Mouse (Mus musculus): Measurements from ENCODE around the gene Acy3. TPM values are rescaled to one million over a fixed set of nuclear protein-coding genes. Genes with fewer than 3 reads are reported as not detected.

The Acy3 gene
- polyA plus RNA-seq, 1 experiment = 14.9 TPM

DNA sequence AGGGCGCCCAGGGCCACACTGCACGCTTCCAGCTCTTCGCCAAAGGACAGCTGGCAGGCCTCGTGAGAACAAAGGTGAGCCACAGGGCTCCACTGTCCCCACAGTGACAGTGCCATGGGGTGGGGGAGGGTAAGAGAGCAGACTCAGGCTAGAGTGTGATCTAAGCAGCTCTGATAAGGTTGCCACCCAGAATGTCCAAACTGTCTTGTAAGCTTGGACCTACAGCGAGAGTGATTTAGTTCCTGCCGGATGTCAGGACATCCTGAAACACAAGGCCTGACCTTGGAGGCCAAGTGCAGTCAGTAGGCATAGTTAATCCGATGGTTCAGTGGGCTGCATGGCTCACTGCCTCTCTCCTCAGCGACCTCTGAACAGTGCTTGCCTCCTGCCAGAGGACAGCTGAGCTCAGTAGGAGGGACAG lies 1.1 kb upstream of the Acy3 start:
- peaks cover 16% of the 10 kb centered on the region for H3K4me1 ChIP-seq (replicated peaks; ENCODE audit: control insufficient read depth, insufficient read depth, low read length)
- WGBS = 51% methylated on average over 8 of the region's 8 CpGs

GRCm38 (mm10) chr19:3988066-3988465 lies 1.7 kb downstream of the Acy3 start:
- no peaks in the 10 kb centered on the region for H3K27me3 ChIP-seq (ENCODE audit: control insufficient read depth, insufficient read depth, low read length)
- peaks cover 16% of the 10 kb centered on the region for H3K4me1 ChIP-seq (replicated peaks; ENCODE audit: control insufficient read depth, insufficient read depth, low read length)
- DNase-seq = no peak
- no peaks in the 10 kb centered on the region for H3K36me3 ChIP-seq (ENCODE audit: control insufficient read depth, insufficient read depth, low read length)
- H3K27ac ChIP-seq (ENCODE audit: control insufficient read depth, insufficient read depth, low read length) = no peak overlapping the region
- no peak for TF ChIP-seq CTCF (IDR thresholded peaks at IDR 0.05; ENCODE audit: borderline replicate concordance, control insufficient read depth, extremely low read depth, insufficient read depth, low read length, poor library complexity)
- no peak for TF ChIP-seq POLR2A (IDR thresholded peaks at IDR 0.05; ENCODE audit: control insufficient read depth, extremely low read depth, insufficient read depth, low read length, poor library complexity)
- WGBS = 97% methylated on average over 14 of the region's 14 CpGs
- H3K4me3 ChIP-seq (ENCODE audit: control insufficient read depth, insufficient read depth, low read length) = no peak overlapping the region

More for the DNA sequence above, 1.1 kb upstream of the Acy3 start:
- no peak overlapping the region for H3K4me3 ChIP-seq (ENCODE audit: control insufficient read depth, insufficient read depth, low read length)
- TF ChIP-seq CTCF (IDR thresholded peaks at IDR 0.05; ENCODE audit: borderline replicate concordance, control insufficient read depth, extremely low read depth, insufficient read depth, low read length, poor library complexity) (no peak), POLR2A (IDR thresholded peaks at IDR 0.05; ENCODE audit: control insufficient read depth, extremely low read depth, insufficient read depth, low read length, poor library complexity) (no peak)
- no peaks in the 10 kb centered on the region for H3K36me3 ChIP-seq (ENCODE audit: control insufficient read depth, insufficient read depth, low read length)
- no peak for DNase-seq
- no peaks in the 10 kb centered on the region for H3K27me3 ChIP-seq (ENCODE audit: control insufficient read depth, insufficient read depth, low read length)
- no peak overlapping the region for H3K27ac ChIP-seq (ENCODE audit: control insufficient read depth, insufficient read depth, low read length)

GRCm38 (mm10) chr19:3988750-3989149 lies 2.4 kb downstream of the Acy3 start:
- no peak overlapping the region for H3K27ac ChIP-seq (ENCODE audit: control insufficient read depth, insufficient read depth, low read length)
- no peaks in the 10 kb centered on the region for H3K36me3 ChIP-seq (ENCODE audit: control insufficient read depth, insufficient read depth, low read length)
- 95% methylated on average over 4 of the region's 4 CpGs for WGBS
- no peak for DNase-seq
- peaks cover 16% of the 10 kb centered on the region for H3K4me1 ChIP-seq (replicated peaks; ENCODE audit: control insufficient read depth, insufficient read depth, low read length)
- no peak for TF ChIP-seq POLR2A (IDR thresholded peaks at IDR 0.05; ENCODE audit: control insufficient read depth, extremely low read depth, insufficient read depth, low read length, poor library complexity)
- TF ChIP-seq CTCF (IDR thresholded peaks at IDR 0.05; ENCODE audit: borderline replicate concordance, control insufficient read depth, extremely low read depth, insufficient read depth, low read length, poor library complexity) = no peak
- no peak overlapping the region for H3K4me3 ChIP-seq (ENCODE audit: control insufficient read depth, insufficient read depth, low read length)
- H3K27me3 ChIP-seq (ENCODE audit: control insufficient read depth, insufficient read depth, low read length) = no peaks in the 10 kb centered on the region

GRCm38 (mm10) chr19:3990804-3991203 lies 4.4 kb downstream of the Acy3 start:
- H3K4me3 ChIP-seq (ENCODE audit: control insufficient read depth, insufficient read depth, low read length) = no peak overlapping the region
- no peaks in the 10 kb centered on the region for H3K27me3 ChIP-seq (ENCODE audit: control insufficient read depth, insufficient read depth, low read length)
- 90% methylated on average over 6 of the region's 6 CpGs for WGBS
- no peak overlapping the region for H3K27ac ChIP-seq (ENCODE audit: control insufficient read depth, insufficient read depth, low read length)
- no peak for TF ChIP-seq CTCF (IDR thresholded peaks at IDR 0.05; ENCODE audit: borderline replicate concordance, control insufficient read depth, extremely low read depth, insufficient read depth, low read length, poor library complexity)
- TF ChIP-seq POLR2A (IDR thresholded peaks at IDR 0.05; ENCODE audit: control insufficient read depth, extremely low read depth, insufficient read depth, low read length, poor library complexity) = no peak
- no peak for DNase-seq
- H3K4me1 ChIP-seq (replicated peaks; ENCODE audit: control insufficient read depth, insufficient read depth, low read length) = 0 out of 2 replicates have a peak, but pooled peaks cover 5% of the 10 kb centered on the region
- H3K36me3 ChIP-seq (ENCODE audit: control insufficient read depth, insufficient read depth, low read length) = no peaks in the 10 kb centered on the region

- Histone ChIP-seq H3K27ac (ENCODE audit: control insufficient read depth, insufficient read depth, low read length) (no peak overlapping the region), H3K4me3 (ENCODE audit: control insufficient read depth, insufficient read depth, low read length) (no peak overlapping the region), H3K36me3 (ENCODE audit: control insufficient read depth, insufficient read depth, low read length) (no peaks in the 10 kb centered on the region), H3K27me3 (ENCODE audit: control insufficient read depth, insufficient read depth, low read length) (no peaks in the 10 kb centered on the region), H3K4me1 (replicated peaks; ENCODE audit: control insufficient read depth, insufficient read depth, low read length) (no peaks in the 10 kb centered on the region)
- WGBS = 95% methylated on average over 3 of the region's 3 CpGs
- TF ChIP-seq POLR2A (IDR thresholded peaks at IDR 0.05; ENCODE audit: control insufficient read depth, extremely low read depth, insufficient read depth, low read length, poor library complexity) (no peak), CTCF (IDR thresholded peaks at IDR 0.05; ENCODE audit: borderline replicate concordance, control insufficient read depth, extremely low read depth, insufficient read depth, low read length, poor library complexity) (no peak)
- DNase-seq = no peak
Observed at GRCm38 (mm10) chr19:3991562-3991961, 5.2 kb downstream of the Acy3 start.

GRCm38 (mm10) chr19:3991966-3992365 lies 5.6 kb downstream of the Acy3 start:
- TF ChIP-seq POLR2A (IDR thresholded peaks at IDR 0.05; ENCODE audit: control insufficient read depth, extremely low read depth, insufficient read depth, low read length, poor library complexity) = no peak
- TF ChIP-seq CTCF (IDR thresholded peaks at IDR 0.05; ENCODE audit: borderline replicate concordance, control insufficient read depth, extremely low read depth, insufficient read depth, low read length, poor library complexity) = no peak
- no peaks in the 10 kb centered on the region for H3K36me3 ChIP-seq (ENCODE audit: control insufficient read depth, insufficient read depth, low read length)
- no peak overlapping the region for H3K4me3 ChIP-seq (ENCODE audit: control insufficient read depth, insufficient read depth, low read length)
- no peaks in the 10 kb centered on the region for H3K4me1 ChIP-seq (replicated peaks; ENCODE audit: control insufficient read depth, insufficient read depth, low read length)
- DNase-seq = no peak
- H3K27ac ChIP-seq (ENCODE audit: control insufficient read depth, insufficient read depth, low read length) = no peak overlapping the region
- 93% methylated on average over 3 of the region's 3 CpGs for WGBS
- no peaks in the 10 kb centered on the region for H3K27me3 ChIP-seq (ENCODE audit: control insufficient read depth, insufficient read depth, low read length)

DNA sequence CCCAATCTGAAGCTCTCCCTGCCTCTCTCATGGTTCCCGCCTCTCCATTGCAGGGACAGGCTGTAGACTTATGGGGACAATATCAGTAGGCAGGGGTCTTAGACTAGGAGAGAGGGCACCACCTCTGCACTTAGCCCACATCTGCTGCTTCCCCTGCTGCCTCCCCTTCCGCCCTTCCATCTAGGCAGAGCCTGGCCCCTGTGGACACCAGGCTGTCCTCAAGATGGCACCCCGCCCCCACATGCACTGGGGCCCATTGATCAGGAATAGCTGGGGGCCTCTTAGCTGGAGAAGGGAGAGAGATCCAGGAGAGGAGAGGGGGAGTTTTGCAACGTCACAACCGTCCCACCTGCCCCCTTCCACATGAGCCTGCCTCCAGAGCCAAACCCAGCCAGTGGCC lies 6.0 kb downstream of the Acy3 start, which contains the start of gene Tbx10:
Tbx10 (plus strand) TSS at position 337 of the 400 bp plus-strand sequence.
- Histone ChIP-seq H3K4me1 (replicated peaks; ENCODE audit: control insufficient read depth, insufficient read depth, low read length) (no peaks in the 10 kb centered on the region), H3K27ac (ENCODE audit: control insufficient read depth, insufficient read depth, low read length) (no peak within 1 kb of the TSS), H3K4me3 (ENCODE audit: control insufficient read depth, insufficient read depth, low read length) (no peak within 1 kb of the TSS), H3K27me3 (ENCODE audit: control insufficient read depth, insufficient read depth, low read length) (no peaks in the 10 kb centered on the region), H3K36me3 (ENCODE audit: control insufficient read depth, insufficient read depth, low read length) (no peaks in the 10 kb centered on the region)
- TF ChIP-seq CTCF (IDR thresholded peaks at IDR 0.05; ENCODE audit: borderline replicate concordance, control insufficient read depth, extremely low read depth, insufficient read depth, low read length, poor library complexity) = no peak
- TF ChIP-seq POLR2A (IDR thresholded peaks at IDR 0.05; ENCODE audit: control insufficient read depth, extremely low read depth, insufficient read depth, low read length, poor library complexity) = no peak
- 86% methylated on average over 5 of the region's 5 CpGs for WGBS
- no peak for DNase-seq

Measured in thymus, adult 2 months (tissue).